Mouse (Mus musculus) hindbrain, embryonic 10.5 days (tissue): ENCODE measurements around the gene Hoxa7. TPM values are rescaled to one million over a fixed set of nuclear protein-coding genes. Genes with fewer than 3 reads are reported as not detected.

ENCODE experiments used
- DNase-seq: peaks from one replicate; pipeline ENCODE4 v3.0.0-alpha.2; 2017; ENCODE audit warnings: low spot score
- H3K27ac ChIP-seq: fragments of 300-500 bp; sonication (generic); 2 replicates; pipeline ENCODE4 v1.5.1; 2016; ENCODE audit warnings: mild to moderate bottlenecking, moderate library complexity
- H3K27me3 ChIP-seq: fragments of 300-500 bp; sonication (generic); 2 replicates; pipeline ENCODE4 v1.6.1; 2016; ENCODE audit warnings: mild to moderate bottlenecking; ENCODE audit not compliant: poor library complexity, insufficient read depth, severe bottlenecking
- H3K36me3 ChIP-seq: fragments of 300-500 bp; sonication (generic); 2 replicates; pipeline ENCODE4 v1.6.1; 2016; ENCODE audit warnings: mild to moderate bottlenecking, moderate library complexity
- H3K4me1 ChIP-seq: fragments of 300-500 bp; sonication (generic); replicated peaks from 2 replicates; pipeline ENCODE4 v1.6.1; 2016; ENCODE audit warnings: mild to moderate bottlenecking
- H3K4me3 ChIP-seq: fragments of 300-500 bp; sonication (generic); 2 replicates; pipeline ENCODE4 v1.5.1; 2016; ENCODE audit warnings: mild to moderate bottlenecking, moderate library complexity
- H3K9me3 ChIP-seq: fragments of 300-500 bp; sonication (generic); 2 replicates; pipeline ENCODE4 v1.6.1; 2016; ENCODE audit warnings: mild to moderate bottlenecking, moderate library complexity
- WGBS: fragments of 180-500 bp; shearing (Covaris S2); methylation state at CpG from one replicate; pipeline ENCODE4 v1.1.7; 2016; 5-methylcytosine and 5-hydroxymethylcytosine counted together
- polyA plus RNA-seq: library from polyadenylated mRNA; unstranded; fragments of >200 nt; fragmentation: Nextera tagmentation; extraction: Ambion mirVana; gene quantifications from 2 replicates; pipeline ENCODE4 v1.2.1, GENCODE M21; 2016

The Hoxa7 gene
- not detected in 2 replicates for polyA plus RNA-seq

- no peak within 1 kb of the TSS for H3K27ac ChIP-seq
- no peaks in the 10 kb centered on the region for H3K36me3 ChIP-seq
- H3K9me3 ChIP-seq = no peaks in the 10 kb centered on the region
- peaks cover 100% of the 10 kb centered on the region for H3K27me3 ChIP-seq
- H3K4me1 ChIP-seq = peaks cover 26% of the 10 kb centered on the region
- H3K4me3 ChIP-seq = peak within 1 kb of the TSS; percentile 53
- peak; percentile 90 for DNase-seq
- 1% methylated on average over 46 of the region's 46 CpGs for WGBS
Observed at GRCm38 (mm10) chr6:52221337-52221992, at the start of gene Hoxa7. Gene Hoxa7, minus strand, starts transcription at chr6:52221854.

DNA sequence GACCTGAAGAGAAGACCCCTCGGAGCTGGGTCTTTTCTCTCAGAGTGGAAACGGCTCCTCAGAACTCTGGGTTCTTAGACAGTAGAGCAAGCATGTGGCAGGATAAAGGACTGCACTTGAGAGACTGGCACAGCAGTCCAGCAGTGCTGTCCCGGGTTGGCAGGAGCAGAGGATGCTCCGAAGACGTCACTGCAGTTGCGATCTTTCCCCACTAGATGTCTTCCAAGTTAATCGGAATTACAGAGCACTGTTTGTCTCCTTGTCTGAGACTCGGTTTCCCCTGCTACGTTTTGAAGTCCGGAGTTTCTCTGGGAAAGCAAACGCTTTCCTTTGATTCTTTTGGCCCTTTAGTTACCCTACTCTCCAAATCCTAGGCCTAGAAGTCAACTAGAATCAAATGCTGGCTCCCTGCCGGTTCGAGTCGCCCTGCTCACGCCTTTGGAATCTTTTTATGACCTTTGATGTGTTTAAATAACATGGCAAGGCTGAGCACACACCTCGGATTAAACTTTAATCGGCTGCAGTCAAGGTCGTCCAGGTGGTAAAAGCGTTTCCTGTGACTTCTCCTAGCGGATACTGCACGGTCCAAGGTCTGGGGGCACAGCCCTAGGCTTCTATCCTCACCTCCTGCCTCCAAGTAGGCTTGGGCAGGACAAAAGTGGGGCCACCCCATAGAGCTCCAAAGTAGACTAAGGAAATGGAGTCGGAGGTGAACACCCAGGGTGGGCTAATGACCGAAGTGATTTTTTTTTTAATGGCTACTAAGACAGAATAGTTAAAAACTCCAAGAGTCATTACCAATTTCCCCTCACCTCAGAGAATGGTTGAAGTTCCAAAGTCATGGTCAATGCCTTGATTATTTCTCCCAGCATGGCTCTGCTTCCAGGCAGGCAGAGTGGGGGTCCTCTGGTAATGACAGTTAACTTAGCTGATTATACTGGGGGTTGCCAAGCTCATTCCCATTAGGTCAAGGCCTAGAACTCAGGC lies 49.1 kb upstream of the Hoxa7 start:
- H3K27me3 ChIP-seq = peaks cover 99% of the 10 kb centered on the region
- H3K4me3 ChIP-seq = no peak overlapping the region
- no peaks in the 10 kb centered on the region for H3K4me1 ChIP-seq
- no peaks in the 10 kb centered on the region for H3K36me3 ChIP-seq
- no peak overlapping the region for H3K27ac ChIP-seq
- 6% methylated on average over 23 of the region's 23 CpGs for WGBS
- no peaks in the 10 kb centered on the region for H3K9me3 ChIP-seq
- DNase-seq = peak; percentile 62

DNA sequence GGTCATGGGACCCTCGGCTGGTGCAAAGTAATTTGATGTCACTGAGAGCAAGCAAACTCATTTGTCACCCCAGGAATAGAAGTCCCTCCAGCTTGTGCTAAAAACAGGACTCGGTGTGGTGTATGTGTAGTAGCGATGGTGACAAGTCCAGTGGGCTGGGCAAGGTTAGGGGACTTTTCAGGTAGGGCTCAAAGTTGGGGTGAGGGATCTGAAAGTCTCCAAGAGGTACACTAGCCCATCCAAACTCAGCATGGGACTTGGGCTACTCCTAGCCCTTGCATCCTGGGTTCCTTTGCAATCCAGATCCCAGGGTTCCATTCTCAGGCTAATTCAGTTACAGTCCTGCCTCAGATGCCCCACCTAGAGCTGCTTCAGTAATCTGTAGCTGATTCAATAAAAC lies 47.1 kb upstream of the Hoxa7 start:
- no peak overlapping the region for H3K4me3 ChIP-seq
- peaks cover 99% of the 10 kb centered on the region for H3K27me3 ChIP-seq
- WGBS = 2% methylated on average over 3 of the region's 3 CpGs
- peak; percentile 24 for DNase-seq
- H3K36me3 ChIP-seq = no peaks in the 10 kb centered on the region
- H3K27ac ChIP-seq = no peak overlapping the region
- H3K9me3 ChIP-seq = no peaks in the 10 kb centered on the region
- no peaks in the 10 kb centered on the region for H3K4me1 ChIP-seq

GRCm38 (mm10) chr6:52268341-52268740 lies 46.7 kb upstream of the Hoxa7 start:
- Histone ChIP-seq H3K4me3 (no peak overlapping the region), H3K36me3 (no peaks in the 10 kb centered on the region), H3K9me3 (no peaks in the 10 kb centered on the region), H3K27me3 (peaks cover 99% of the 10 kb centered on the region), H3K4me1 (no peaks in the 10 kb centered on the region), H3K27ac (no peak overlapping the region)
- 1% methylated on average over 7 of the region's 7 CpGs for WGBS
- DNase-seq = no peak

GRCm38 (mm10) chr6:52267691-52268090 lies 46.0 kb upstream of the Hoxa7 start:
- Histone ChIP-seq H3K4me1 (no peaks in the 10 kb centered on the region), H3K27ac (no peak overlapping the region), H3K9me3 (no peaks in the 10 kb centered on the region), H3K4me3 (no peak overlapping the region), H3K27me3 (peaks cover 99% of the 10 kb centered on the region), H3K36me3 (no peaks in the 10 kb centered on the region)
- no peak for DNase-seq
- WGBS = 8% methylated on average over 3 of the region's 3 CpGs

DNA sequence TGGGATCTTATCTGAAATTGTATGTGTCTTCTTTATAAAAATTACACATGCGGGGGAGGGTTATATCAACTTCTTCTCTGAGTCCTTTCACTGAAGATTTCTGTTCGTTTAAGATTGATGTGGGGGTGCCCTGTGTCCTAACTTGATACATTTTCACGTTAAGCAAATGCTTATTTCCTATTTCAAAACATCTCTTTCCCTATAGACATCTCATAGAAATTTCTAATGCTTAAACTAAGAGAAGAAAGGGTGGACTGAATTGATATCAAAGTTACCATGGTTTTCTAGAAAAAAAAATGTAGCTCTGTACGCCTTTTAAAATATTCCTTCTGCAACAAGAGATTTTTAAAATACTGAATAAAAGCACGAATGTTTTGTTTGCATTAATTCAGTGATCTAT lies 45.6 kb upstream of the Hoxa7 start:
- Histone ChIP-seq H3K27me3 (peaks cover 99% of the 10 kb centered on the region), H3K4me1 (no peaks in the 10 kb centered on the region), H3K9me3 (no peaks in the 10 kb centered on the region), H3K4me3 (no peak overlapping the region), H3K36me3 (no peaks in the 10 kb centered on the region), H3K27ac (no peak overlapping the region)
- WGBS = 18% methylated on average over 5 of the region's 5 CpGs
- no peak for DNase-seq

GRCm38 (mm10) chr6:52266666-52266985 lies 45.0 kb upstream of the Hoxa7 start:
- under 1% methylated on average over 9 of the region's 9 CpGs for WGBS
- Histone ChIP-seq H3K36me3 (no peaks in the 10 kb centered on the region), H3K4me3 (no peak overlapping the region), H3K9me3 (no peaks in the 10 kb centered on the region), H3K27me3 (peaks cover 100% of the 10 kb centered on the region), H3K4me1 (no peaks in the 10 kb centered on the region), H3K27ac (no peak overlapping the region)
- no peak for DNase-seq

DNA sequence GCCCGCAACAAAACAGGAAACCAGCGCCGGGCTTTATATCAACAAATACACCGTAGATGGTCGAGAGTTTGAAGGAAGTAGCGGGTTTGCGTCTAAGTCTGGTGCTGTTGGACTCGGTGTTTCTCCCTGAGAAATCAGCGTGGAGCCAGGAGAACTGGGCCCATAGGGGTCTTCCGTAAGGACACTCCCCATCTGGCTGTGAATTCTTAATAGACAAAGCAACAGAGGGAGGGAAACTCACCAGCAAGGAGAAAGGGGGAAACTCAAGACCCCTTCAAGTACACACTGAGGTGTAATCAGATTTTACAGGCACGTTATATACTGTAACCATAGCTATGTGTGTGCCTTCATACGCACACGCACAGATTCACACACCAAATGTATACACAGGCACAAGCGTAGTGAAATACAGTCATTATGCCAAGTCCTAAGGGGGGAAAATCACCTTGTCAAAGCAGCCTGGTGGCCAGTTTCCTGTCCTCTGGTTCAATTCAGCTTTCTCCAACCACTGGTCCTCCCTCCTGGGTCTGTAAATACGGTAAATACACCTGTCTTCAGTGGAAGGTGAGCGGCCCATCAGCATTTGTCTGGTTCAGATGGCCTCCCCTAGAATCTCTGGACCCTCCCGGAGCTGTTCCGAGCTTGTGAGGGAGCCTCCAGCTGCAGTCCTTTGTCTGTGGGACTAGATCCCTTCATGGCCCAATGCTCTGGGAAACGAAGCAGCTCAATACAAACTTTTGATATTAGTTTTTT lies 44.4 kb upstream of the Hoxa7 start:
- DNase-seq = peak; percentile 58
- Histone ChIP-seq H3K9me3 (no peaks in the 10 kb centered on the region), H3K27me3 (peaks cover 100% of the 10 kb centered on the region), H3K27ac (no peak overlapping the region), H3K36me3 (no peaks in the 10 kb centered on the region), H3K4me3 (no peak overlapping the region), H3K4me1 (peaks cover 2% of the 10 kb centered on the region)
- WGBS = 1% methylated on average over 19 of the region's 19 CpGs

- Histone ChIP-seq H3K27ac (no peak overlapping the region), H3K4me3 (no peak overlapping the region), H3K27me3 (peaks cover 100% of the 10 kb centered on the region), H3K36me3 (no peaks in the 10 kb centered on the region), H3K4me1 (peaks cover 8% of the 10 kb centered on the region), H3K9me3 (no peaks in the 10 kb centered on the region)
- under 1% methylated on average over 18 of the region's 18 CpGs for WGBS
- DNase-seq = peak; percentile 56
Observed at GRCm38 (mm10) chr6:52265306-52265912, 43.8 kb upstream of the Hoxa7 start.

DNA sequence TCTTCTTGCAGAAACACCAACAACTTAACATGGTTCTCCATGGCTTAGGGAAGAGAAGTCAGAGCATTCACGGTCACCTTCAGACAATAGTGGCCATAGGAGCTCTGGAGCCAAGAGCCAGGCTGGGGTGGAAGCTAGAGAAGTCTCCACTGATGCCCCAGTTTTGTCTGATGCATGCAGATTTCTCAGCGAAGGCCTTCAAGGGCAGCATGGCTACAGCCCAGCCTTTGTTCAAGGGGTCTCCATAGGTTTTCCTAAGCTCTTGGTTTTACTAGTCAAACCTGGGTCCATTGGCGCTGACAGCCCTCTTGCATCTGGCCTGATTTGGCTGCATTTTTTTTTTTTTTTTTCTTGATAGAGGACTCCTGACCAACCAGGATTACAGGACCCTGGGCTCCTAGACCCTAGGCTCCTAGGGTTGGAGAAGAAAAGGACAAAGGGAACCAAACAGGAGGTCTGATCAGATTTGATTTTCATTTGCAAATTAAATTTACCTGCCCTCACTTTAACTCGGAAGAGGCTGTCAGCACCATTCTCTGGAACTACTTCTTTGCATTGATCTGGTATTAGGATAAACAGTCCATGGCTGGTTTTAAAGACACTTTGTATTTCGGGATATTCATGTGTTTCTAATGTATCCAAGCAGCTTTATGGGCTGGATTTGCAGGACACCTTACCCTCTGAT lies 42.6 kb upstream of the Hoxa7 start:
- peaks cover 15% of the 10 kb centered on the region for H3K4me1 ChIP-seq
- H3K27me3 ChIP-seq = peaks cover 100% of the 10 kb centered on the region
- H3K36me3 ChIP-seq = no peaks in the 10 kb centered on the region
- WGBS = 2% methylated on average over 5 of the region's 5 CpGs
- no peak overlapping the region for H3K27ac ChIP-seq
- no peaks in the 10 kb centered on the region for H3K9me3 ChIP-seq
- no peak overlapping the region for H3K4me3 ChIP-seq
- DNase-seq = peak; percentile 41

DNA sequence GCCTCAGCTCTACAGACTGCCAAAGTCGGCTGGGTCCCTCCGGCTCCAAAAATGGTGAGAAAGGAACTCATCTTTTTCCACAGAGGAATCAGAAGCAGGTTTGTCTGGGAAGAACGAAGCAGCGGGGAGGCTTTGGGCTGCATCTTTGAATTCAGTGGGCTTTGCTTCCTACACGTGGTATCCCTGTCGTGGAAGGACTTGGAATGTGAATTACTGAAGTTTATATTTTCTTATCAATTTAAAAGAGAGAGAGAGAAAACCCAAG lies 41.6 kb upstream of the Hoxa7 start:
- H3K9me3 ChIP-seq = no peaks in the 10 kb centered on the region
- H3K4me3 ChIP-seq = no peak overlapping the region
- H3K27me3 ChIP-seq = peaks cover 100% of the 10 kb centered on the region
- no peak for DNase-seq
- 2% methylated on average over 6 of the region's 6 CpGs for WGBS
- H3K4me1 ChIP-seq = peaks cover 15% of the 10 kb centered on the region
- H3K27ac ChIP-seq = no peak overlapping the region
- H3K36me3 ChIP-seq = no peaks in the 10 kb centered on the region
